Mouse (Mus musculus): ENCODE data around the gene Col5a3. TPM values are rescaled to one million over a fixed set of nuclear protein-coding genes. Genes with fewer than 3 reads are reported as not detected.
A peak's percentile ranks its signal among the peaks of the same experiment; 100 is the strongest.

Col5a3 gene
- polyA plus RNA-seq, 1 experiment: 0.02 TPM

DNA sequence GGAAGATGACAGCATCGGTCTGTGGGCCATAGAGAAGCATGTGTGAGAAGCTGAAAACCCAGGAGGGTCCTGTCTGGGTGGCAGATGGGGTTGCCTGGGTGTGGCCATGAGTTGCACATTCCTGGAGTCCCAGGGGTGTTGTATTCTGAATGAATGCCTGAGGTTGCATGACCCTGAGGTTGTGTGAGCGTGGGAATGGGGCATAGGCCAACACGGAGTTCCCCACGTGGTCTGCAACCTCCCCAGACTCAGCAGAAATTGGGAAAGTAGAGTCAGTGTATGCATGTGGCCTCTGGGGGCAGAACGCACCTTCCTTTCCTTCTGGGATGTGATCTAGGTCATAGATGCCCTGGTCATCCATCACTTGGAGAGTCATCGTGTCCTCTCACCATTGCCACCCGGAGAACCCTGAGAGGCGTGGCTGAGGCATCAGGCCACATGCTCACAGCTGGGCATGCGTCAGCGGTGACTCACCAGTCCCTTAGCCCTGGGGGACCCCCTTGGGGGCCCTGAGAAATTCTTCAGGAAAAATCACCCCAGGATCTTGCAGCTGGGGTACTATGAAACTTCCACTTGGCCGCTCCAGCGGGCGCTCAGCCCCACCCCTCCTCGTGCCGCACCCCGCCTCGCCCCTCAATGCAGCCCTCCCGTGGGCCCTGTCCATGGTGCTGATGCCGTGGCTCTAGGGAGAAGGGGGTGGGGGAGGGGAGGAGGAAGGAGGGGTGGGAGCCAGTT is 2.2 kb downstream of the Col5a3 start:
- peaks cover 11% of the 10 kb centered on the region for H3K4me1 ChIP-seq
- no peak overlapping the region for H3K4me3 ChIP-seq (replicated peaks)
- H3K9me3 ChIP-seq: no peaks in the 10 kb centered on the region
- TF ChIP-seq FLI1 (IDR thresholded peaks at IDR 0.05; ENCODE audit: low read length) (no peak), GATA1 (IDR thresholded peaks at IDR 0.05; ENCODE audit: borderline replicate concordance, low read length) (no peak)
- no peaks in the 10 kb centered on the region for H3K36me3 ChIP-seq (replicated peaks; ENCODE audit: low read length)
- peaks cover 72% of the 10 kb centered on the region for H3K27me3 ChIP-seq (replicated peaks)

GRCm38 (mm10) chr9:20810773-20811172 is 4.1 kb downstream of the Col5a3 start:
- no peak for TF ChIP-seq GATA1 (IDR thresholded peaks at IDR 0.05; ENCODE audit: borderline replicate concordance, low read length)
- no peak for TF ChIP-seq FLI1 (IDR thresholded peaks at IDR 0.05; ENCODE audit: low read length)
- peaks cover 64% of the 10 kb centered on the region for H3K27me3 ChIP-seq (replicated peaks)
- H3K4me3 ChIP-seq (replicated peaks): no peak overlapping the region

DNA sequence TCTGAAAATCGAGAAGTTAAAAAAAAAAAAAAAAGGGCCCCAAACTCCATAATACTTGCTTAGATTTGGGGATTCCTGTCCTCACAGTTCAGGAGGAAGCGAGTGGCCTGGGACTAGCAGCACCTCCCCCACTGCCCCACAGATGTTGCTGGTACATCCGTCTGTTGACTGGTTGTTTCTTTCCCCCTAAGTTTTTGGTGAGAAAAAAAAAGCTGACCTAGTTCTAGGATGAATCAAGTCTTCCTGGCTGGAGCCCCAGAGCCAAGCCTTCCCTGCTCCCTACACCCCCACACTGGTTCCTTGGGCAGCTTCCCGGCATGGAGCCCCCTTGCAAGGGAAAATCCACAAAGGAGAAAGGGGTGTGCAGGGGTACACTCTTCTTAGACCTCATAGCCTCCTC is 4.6 kb downstream of the Col5a3 start:
- Histone ChIP-seq H3K36me3 (replicated peaks; ENCODE audit: low read length) (no peaks in the 10 kb centered on the region), H3K9me3 (no peaks in the 10 kb centered on the region), H3K27me3 (replicated peaks) (peaks cover 63% of the 10 kb centered on the region), H3K4me3 (replicated peaks) (no peak overlapping the region), H3K4me1 (peaks cover 11% of the 10 kb centered on the region)
- TF ChIP-seq GATA1 (IDR thresholded peaks at IDR 0.05; ENCODE audit: borderline replicate concordance, low read length) (no peak), FLI1 (IDR thresholded peaks at IDR 0.05; ENCODE audit: low read length) (no peak)

More at GRCm38 (mm10) chr9:20810773-20811172, 4.1 kb downstream of the Col5a3 start:
- peaks cover 11% of the 10 kb centered on the region for H3K4me1 ChIP-seq
- no peaks in the 10 kb centered on the region for H3K36me3 ChIP-seq (replicated peaks; ENCODE audit: low read length)
- H3K9me3 ChIP-seq: no peaks in the 10 kb centered on the region

DNA sequence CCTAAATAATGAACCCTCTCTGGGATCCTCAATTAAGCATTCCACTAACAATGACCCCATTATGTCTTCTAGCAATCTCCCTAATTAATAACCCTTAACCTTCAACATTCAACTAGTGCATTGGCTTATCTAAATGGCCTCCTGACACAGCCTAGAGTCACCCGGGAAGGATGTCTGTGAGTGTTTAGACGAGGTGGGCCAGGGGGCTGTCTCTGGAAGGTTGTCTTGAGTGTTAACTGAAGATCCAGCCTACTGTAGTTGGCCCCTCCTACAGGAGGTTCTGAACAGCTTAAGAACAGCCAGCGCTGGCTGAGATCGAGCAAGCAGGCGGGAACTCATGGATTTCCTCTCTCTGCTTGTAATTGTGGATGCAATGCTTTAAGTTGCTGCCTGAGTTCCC is 9.2 kb downstream of the Col5a3 start:
- TF ChIP-seq FLI1 (IDR thresholded peaks at IDR 0.05; ENCODE audit: low read length): no peak
- TF ChIP-seq GATA1 (IDR thresholded peaks at IDR 0.05; ENCODE audit: borderline replicate concordance, low read length): no peak
- Histone ChIP-seq H3K4me3 (replicated peaks) (no peak overlapping the region), H3K4me1 (0 out of 2 replicates have a peak, but pooled peaks cover 4% of the 10 kb centered on the region), H3K36me3 (replicated peaks; ENCODE audit: low read length) (no peaks in the 10 kb centered on the region), H3K27me3 (replicated peaks) (peaks cover 58% of the 10 kb centered on the region), H3K9me3 (no peaks in the 10 kb centered on the region)

- no peak overlapping the region for H3K4me3 ChIP-seq (replicated peaks)
- 0 out of 2 replicates have a peak, but pooled peaks cover 4% of the 10 kb centered on the region for H3K4me1 ChIP-seq
- TF ChIP-seq GATA1 (IDR thresholded peaks at IDR 0.05; ENCODE audit: borderline replicate concordance, low read length): no peak
- TF ChIP-seq FLI1 (IDR thresholded peaks at IDR 0.05; ENCODE audit: low read length): no peak
- H3K27me3 ChIP-seq (replicated peaks): peaks cover 58% of the 10 kb centered on the region
- no peaks in the 10 kb centered on the region for H3K9me3 ChIP-seq
- no peaks in the 10 kb centered on the region for H3K36me3 ChIP-seq (replicated peaks; ENCODE audit: low read length)
Measured at GRCm38 (mm10) chr9:20805159-20805495, 9.7 kb downstream of the Col5a3 start.

DNA sequence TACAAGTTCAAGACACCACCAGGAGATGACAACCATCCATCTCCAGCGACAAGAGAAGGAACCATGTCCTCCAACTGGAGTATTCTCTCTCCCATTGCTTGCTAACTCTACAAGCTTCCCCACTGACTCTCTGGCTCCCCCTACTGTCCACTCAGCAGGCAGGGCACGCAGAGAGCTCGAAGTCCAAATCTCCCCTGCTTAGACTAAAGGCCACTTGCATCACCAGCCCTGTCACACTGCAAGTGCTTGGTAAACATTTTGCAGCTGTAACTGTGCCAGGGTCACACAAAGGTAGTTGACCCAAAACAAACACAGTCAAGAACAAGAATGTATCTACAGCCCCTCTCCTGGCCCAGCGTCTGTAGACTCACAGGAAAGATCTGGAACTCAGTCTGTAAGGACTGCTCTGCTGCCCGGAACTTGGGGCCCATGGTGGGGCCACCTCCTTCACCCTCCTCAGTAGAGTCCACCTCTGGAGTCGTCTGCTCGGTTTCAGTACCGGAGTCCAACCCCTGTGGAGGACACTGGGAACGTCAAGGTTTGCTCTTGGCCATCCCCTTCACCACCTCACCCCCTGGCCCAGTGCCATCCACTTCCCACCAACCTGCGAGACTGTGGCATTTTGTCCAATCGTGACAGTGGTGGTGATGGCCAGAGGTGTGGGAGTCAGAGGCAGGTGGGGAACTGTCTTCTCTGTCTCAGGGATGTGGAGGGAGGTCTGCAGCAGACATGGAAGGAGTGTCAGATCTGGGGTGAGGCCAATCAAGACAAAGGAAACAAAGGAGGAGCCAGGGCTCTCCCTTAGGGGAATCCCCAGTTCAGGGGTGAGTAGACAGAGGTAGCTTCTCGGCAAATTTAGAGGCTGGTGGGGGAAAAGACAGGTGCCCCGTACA is 10.4 kb downstream of the Col5a3 start:
- H3K36me3 ChIP-seq (replicated peaks; ENCODE audit: low read length): no peaks in the 10 kb centered on the region
- no peaks in the 10 kb centered on the region for H3K9me3 ChIP-seq
- 0 out of 2 replicates have a peak, but pooled peaks cover 4% of the 10 kb centered on the region for H3K4me1 ChIP-seq
- TF ChIP-seq FLI1 (IDR thresholded peaks at IDR 0.05; ENCODE audit: low read length) (no peak), GATA1 (IDR thresholded peaks at IDR 0.05; ENCODE audit: borderline replicate concordance, low read length) (no peak)
- H3K4me3 ChIP-seq (replicated peaks): no peak overlapping the region
- peaks cover 60% of the 10 kb centered on the region for H3K27me3 ChIP-seq (replicated peaks)

DNA sequence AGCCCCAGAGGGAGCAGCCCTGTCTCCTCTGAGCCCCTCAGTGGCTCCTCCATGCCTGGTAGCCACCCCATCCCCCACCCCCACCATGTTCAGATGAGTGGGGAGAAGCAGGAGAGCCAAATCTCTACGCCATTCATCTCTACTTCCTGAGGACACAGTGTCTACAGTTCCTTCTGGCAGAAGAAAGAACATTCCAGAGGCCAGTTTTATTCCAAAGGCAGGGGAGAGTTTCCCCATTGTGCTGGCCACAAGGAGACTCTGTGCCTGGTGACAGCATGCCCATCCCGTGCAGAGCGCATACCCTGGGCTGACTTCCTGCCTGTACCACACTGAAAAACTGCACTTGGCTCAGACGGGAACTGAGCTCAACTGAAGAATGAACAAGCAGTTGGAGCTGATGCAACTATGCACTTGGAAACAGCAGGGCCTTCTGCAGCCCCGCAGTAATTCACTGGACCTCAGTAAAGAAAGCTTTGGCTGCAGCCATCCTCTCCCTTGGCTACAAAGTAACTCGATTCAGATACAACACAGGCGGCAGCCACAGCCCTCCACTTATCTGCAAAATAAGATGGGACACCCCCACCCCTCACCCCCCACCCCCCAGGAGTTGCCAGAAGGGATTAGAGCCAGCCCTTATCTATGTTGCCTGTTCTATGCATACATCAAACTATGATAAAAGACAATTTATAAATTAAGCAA is 20.6 kb downstream of the Col5a3 start:
- Histone ChIP-seq H3K4me3 (replicated peaks) (peak overlapping the region; percentile 77), H3K27me3 (replicated peaks) (peaks cover 36% of the 10 kb centered on the region), H3K9me3 (no peaks in the 10 kb centered on the region), H3K4me1 (peaks cover 33% of the 10 kb centered on the region), H3K36me3 (replicated peaks; ENCODE audit: low read length) (no peaks in the 10 kb centered on the region)
- TF ChIP-seq GATA1 (IDR thresholded peaks at IDR 0.05; ENCODE audit: borderline replicate concordance, low read length) (no peak), FLI1 (IDR thresholded peaks at IDR 0.05; ENCODE audit: low read length) (no peak)

DNA sequence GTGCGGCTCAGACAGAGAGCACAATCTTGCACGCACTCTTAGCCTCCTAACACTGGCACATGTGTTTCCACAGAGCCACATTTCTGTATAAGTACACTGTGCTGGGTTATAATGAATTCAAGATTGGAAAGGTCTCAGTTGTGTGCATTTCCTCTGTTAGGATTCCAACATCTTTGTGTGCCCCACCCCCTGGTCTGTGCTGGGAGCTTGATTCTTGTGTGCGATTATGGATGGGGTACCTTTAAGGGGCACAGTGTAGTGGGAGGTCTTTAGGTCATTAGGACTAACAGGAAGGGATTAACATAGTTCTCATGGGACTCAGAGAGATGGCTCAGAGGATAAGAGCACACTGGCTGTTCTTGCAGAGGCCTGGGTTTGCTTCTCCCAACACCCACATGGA is 24.5 kb downstream of the Col5a3 start:
- peaks cover 32% of the 10 kb centered on the region for H3K27me3 ChIP-seq (replicated peaks)
- H3K9me3 ChIP-seq: peaks cover 11% of the 10 kb centered on the region
- no peak for TF ChIP-seq GATA1 (IDR thresholded peaks at IDR 0.05; ENCODE audit: borderline replicate concordance, low read length)
- TF ChIP-seq FLI1 (IDR thresholded peaks at IDR 0.05; ENCODE audit: low read length): no peak

GRCm38 (mm10) chr9:20789651-20790050 is 25.2 kb downstream of the Col5a3 start:
- Histone ChIP-seq H3K36me3 (replicated peaks; ENCODE audit: low read length) (no peaks in the 10 kb centered on the region), H3K9me3 (peaks cover 11% of the 10 kb centered on the region), H3K4me3 (replicated peaks) (no peak overlapping the region), H3K4me1 (peaks cover 18% of the 10 kb centered on the region), H3K27me3 (replicated peaks) (peaks cover 34% of the 10 kb centered on the region)
- TF ChIP-seq GATA1 (IDR thresholded peaks at IDR 0.05; ENCODE audit: borderline replicate concordance, low read length) (no peak), FLI1 (IDR thresholded peaks at IDR 0.05; ENCODE audit: low read length) (no peak)

More for the DNA sequence above, 24.5 kb downstream of the Col5a3 start:
- Histone ChIP-seq H3K36me3 (replicated peaks; ENCODE audit: low read length) (no peaks in the 10 kb centered on the region), H3K4me3 (replicated peaks) (no peak overlapping the region), H3K4me1 (peaks cover 22% of the 10 kb centered on the region)
